22 mouse cellular contexts compared by ENCODE assay signal in genomic region chr10:77895562-77895961, GRCm38 (mm10). TPM values are rescaled to one million over a fixed set of nuclear protein-coding genes. Genes with fewer than 3 reads are reported as not detected.
A peak's percentile ranks its signal among the peaks of the same experiment; 100 is the strongest.
DNase-seq lines count a peak whose midpoint lies in the region; ATAC-seq and TF ChIP-seq lines count a peak whose summit lies in the region.
"Had no signal": no experiment of that assay in that cellular context is flagged by ENCODE, and none has a peak within 500 bp of the region (broad histone marks: within the 10 kb centered on the region; RNA-seq: fewer than 3 reads in every experiment).

No protein-coding gene starts in this region.

- no peaks in the 10 kb centered on the region for H3K4me1 ChIP-seq in forebrain, embryonic 14.5 days (ENCODE audit: control insufficient read depth, insufficient read depth, low read length)
- H3K4me1 ChIP-seq in forebrain, embryonic 11.5 days (replicated peaks; ENCODE audit: control insufficient read depth, insufficient read depth, low read length) = no peaks in the 10 kb centered on the region
- peaks cover 6% of the 10 kb centered on the region; the same call in 1 of the 2 replicates for H3K4me1 ChIP-seq in kidney, adult 2 months (ENCODE audit: control insufficient read depth, insufficient read depth, low read length)
- H3K4me1 ChIP-seq: heart, embryonic 13.5 days; limb, embryonic 13.5 days; liver, embryonic 15.5 days; megakaryocyte, embryonic 14.5 days had no signal

- no peak overlapping the region for H3K9ac ChIP-seq in forebrain, embryonic 14.5 days (ENCODE audit: low read length)
- no peak overlapping the region for H3K9ac ChIP-seq in forebrain, embryonic 11.5 days (ENCODE audit: low read length)
- H3K9ac ChIP-seq: forebrain, embryonic 15.5 days; heart, embryonic 13.5 days; limb, embryonic 13.5 days; liver, embryonic 15.5 days had no signal

- H3K36me3 ChIP-seq in forebrain, embryonic 14.5 days (ENCODE audit: control insufficient read depth, insufficient read depth, low read length) = no peaks in the 10 kb centered on the region
- H3K36me3 ChIP-seq in forebrain, embryonic 11.5 days (ENCODE audit: control insufficient read depth, insufficient read depth, low read length) = no peaks in the 10 kb centered on the region
- H3K36me3 ChIP-seq in kidney, adult 2 months (ENCODE audit: control insufficient read depth, insufficient read depth, low read length) = no peaks in the 10 kb centered on the region
- H3K36me3 ChIP-seq: forebrain, embryonic 15.5 days; heart, embryonic 13.5 days; limb, embryonic 13.5 days; liver, embryonic 15.5 days had no signal

- H3K4me2 ChIP-seq in forebrain, embryonic 14.5 days (ENCODE audit: low read length) = no peak overlapping the region
- no peak overlapping the region for H3K4me2 ChIP-seq in forebrain, embryonic 11.5 days (ENCODE audit: low read depth, low read length, severe bottlenecking)
- H3K4me2 ChIP-seq: forebrain, embryonic 15.5 days; heart, embryonic 13.5 days; limb, embryonic 13.5 days; liver, embryonic 15.5 days had no signal

- H3K27ac ChIP-seq in forebrain, embryonic 14.5 days (ENCODE audit: low read depth, low read length) = no peak overlapping the region
- H3K27ac ChIP-seq in forebrain, embryonic 11.5 days (ENCODE audit: low read depth, low read length) = no peak overlapping the region
- no peak overlapping the region for H3K27ac ChIP-seq in kidney, adult 2 months (ENCODE audit: insufficient read depth, low read depth, low read length)
- H3K27ac ChIP-seq: forebrain, embryonic 15.5 days; heart, embryonic 13.5 days; left cerebral cortex, adult 2 months; limb, embryonic 13.5 days; liver, embryonic 15.5 days had no signal

- no peak for TF ChIP-seq CTCF in kidney, adult 2 months (conservative IDR thresholded peaks at IDR 0.05; ENCODE audit: insufficient read depth, insufficient read length, low read depth, low read length)

- intact Hi-C loops in heart, postnatal 10 days (cut with DNase I) = no loop called here

- WGBS in forebrain, embryonic 14.5 days = 77% methylated on average over 5 of the region's 5 CpGs
- 66% methylated on average over 5 of the region's 5 CpGs for WGBS in forebrain, embryonic 11.5 days
- WGBS in kidney, adult 2 months = 53% methylated on average over 5 of the region's 5 CpGs

- no peak overlapping the region for H3K4me3 ChIP-seq in forebrain, embryonic 14.5 days (ENCODE audit: low read depth, low read length)
- no peak overlapping the region for H3K4me3 ChIP-seq in forebrain, embryonic 11.5 days (ENCODE audit: low read depth, low read length)
- no peak overlapping the region for H3K4me3 ChIP-seq in kidney, adult 2 months (ENCODE audit: insufficient read depth, low read depth, low read length)
- H3K4me3 ChIP-seq: forebrain, embryonic 15.5 days; heart, embryonic 13.5 days; left cerebral cortex, adult 2 months; limb, embryonic 13.5 days; liver, embryonic 15.5 days; megakaryocyte, embryonic 14.5 days had no signal

- no peaks in the 10 kb centered on the region for H3K27me3 ChIP-seq in forebrain, embryonic 14.5 days (replicated peaks; ENCODE audit: control insufficient read depth, insufficient read depth, low read length)
- H3K27me3 ChIP-seq in forebrain, embryonic 11.5 days (ENCODE audit: control insufficient read depth, insufficient read depth, low read length) = no peaks in the 10 kb centered on the region
- H3K27me3 ChIP-seq in kidney, adult 2 months (replicated peaks; ENCODE audit: control insufficient read depth, insufficient read depth, low read length) = no peaks in the 10 kb centered on the region
- H3K27me3 ChIP-seq: forebrain, embryonic 15.5 days; liver, embryonic 15.5 days had no signal

- no peaks in the 10 kb centered on the region for H3K9me3 ChIP-seq in forebrain, embryonic 14.5 days (replicated peaks; ENCODE audit: control insufficient read depth, low read length)
- no peaks in the 10 kb centered on the region for H3K9me3 ChIP-seq in forebrain, embryonic 11.5 days (ENCODE audit: control insufficient read depth, low read length)
- H3K9me3 ChIP-seq: forebrain, embryonic 15.5 days; heart, embryonic 13.5 days; limb, embryonic 13.5 days; liver, embryonic 15.5 days had no signal

- no peak for ATAC-seq in forebrain, embryonic 14.5 days
- no peak for ATAC-seq in forebrain, embryonic 11.5 days (replicated peaks; ENCODE audit: low FRiP score)
- ATAC-seq: forebrain, embryonic 15.5 days; hindbrain, embryonic 16.5 days had no signal

- DNase-seq in forebrain, embryonic 14.5 days (ENCODE audit: low spot score) = peak; percentile 14
- no peak for DNase-seq in forebrain, embryonic 11.5 days (ENCODE audit: low spot score)
- DNase-seq in kidney, adult 2 months = peak; percentile 16
- no peak for DNase-seq in kidney, postnatal 14 days
- peak; percentile 20 to 39 for DNase-seq in heart, postnatal 10 days
- peak; percentile 33 for DNase-seq in retina, postnatal 1 day
- DNase-seq in frontal cortex, postnatal 25 days (ENCODE audit: low spot score in 2 of 2) = no peak
- DNase-seq: adrenal gland, postnatal 36 days; cerebellum, postnatal 36 days; gastrocnemius, postnatal 10 days; lung, postnatal 10 days had no signal

- TF ChIP-seq POLR2A in kidney, adult 2 months (IDR thresholded peaks at IDR 0.05; ENCODE audit: low read depth, low read length) = no peak

RNA-seq across cellular contexts. Expression of gene Lrrc3, which starts 6.8 kb away (rescaled TPM):
- 6.4 and 8.4 TPM in 2 replicates for polyA plus RNA-seq in forebrain, embryonic 14.5 days (2014; fragmentation: Nextera tagmentation; extraction: Ambion mirVana)
- 3.5 and 3.9 TPM in 2 replicates for polyA plus RNA-seq in forebrain, embryonic 11.5 days (2014; fragmentation: Nextera tagmentation; extraction: Ambion mirVana)
- 8.4 and 8.6 TPM in 2 replicates for polyA plus RNA-seq in kidney, adult 2 months (2012; rRNA removed)
- 1 to 10 TPM; 1.3 to 1.9 TPM for total RNA-seq in heart, postnatal 10 days (2021)

RNA-seq across cellular contexts. Expression of gene Gm3285, which starts 33.8 kb away (rescaled TPM):
- not detected in 2 replicates for polyA plus RNA-seq in forebrain, embryonic 14.5 days (2014; fragmentation: Nextera tagmentation; extraction: Ambion mirVana)
- not detected in 2 replicates for polyA plus RNA-seq in forebrain, embryonic 11.5 days (2014; fragmentation: Nextera tagmentation; extraction: Ambion mirVana)
- not detected in 2 replicates for polyA plus RNA-seq in kidney, adult 2 months (2012; rRNA removed)
- not detected for total RNA-seq in heart, postnatal 10 days (2021)
- total RNA-seq: adrenal gland, postnatal 36 days; ES-E14; gastrocnemius, postnatal 10 days; layer of hippocampus, adult 8-10 months; left cerebral cortex, adult 2 months had no signal
- polyA plus RNA-seq: forebrain, embryonic 15.5 days; heart, embryonic 13.5 days; hindbrain, embryonic 16.5 days; kidney, embryonic 16.5 days; limb, embryonic 13.5 days; liver, embryonic 15.5 days; thymus, postnatal 0 days had no signal

RNA-seq across cellular contexts. Expression of gene Gm10318, which starts 42.9 kb away (rescaled TPM):
- polyA plus RNA-seq in forebrain, embryonic 14.5 days (2014; fragmentation: Nextera tagmentation; extraction: Ambion mirVana) = not detected in 2 replicates
- polyA plus RNA-seq in forebrain, embryonic 11.5 days (2014; fragmentation: Nextera tagmentation; extraction: Ambion mirVana) = not detected in 2 replicates
- not detected in 2 replicates for polyA plus RNA-seq in kidney, adult 2 months (2012; rRNA removed)
- total RNA-seq in heart, postnatal 10 days (2021) = not detected
- total RNA-seq: adrenal gland, postnatal 36 days; ES-E14; gastrocnemius, postnatal 10 days; layer of hippocampus, adult 8-10 months; left cerebral cortex, adult 2 months had no signal
- polyA plus RNA-seq: forebrain, embryonic 15.5 days; heart, embryonic 13.5 days; hindbrain, embryonic 16.5 days; kidney, embryonic 16.5 days; limb, embryonic 13.5 days; liver, embryonic 15.5 days; thymus, postnatal 0 days had no signal

RNA-seq across cellular contexts. Expression of gene Gm36176, which starts 49.0 kb away (rescaled TPM):
- polyA plus RNA-seq in forebrain, embryonic 14.5 days (2014; fragmentation: Nextera tagmentation; extraction: Ambion mirVana) = not detected in 2 replicates
- not detected in 2 replicates for polyA plus RNA-seq in forebrain, embryonic 11.5 days (2014; fragmentation: Nextera tagmentation; extraction: Ambion mirVana)
- polyA plus RNA-seq in kidney, adult 2 months (2012; rRNA removed) = not detected in 2 replicates
- not detected for total RNA-seq in heart, postnatal 10 days (2021)
- total RNA-seq: adrenal gland, postnatal 36 days; ES-E14; gastrocnemius, postnatal 10 days; layer of hippocampus, adult 8-10 months; left cerebral cortex, adult 2 months had no signal
- polyA plus RNA-seq: forebrain, embryonic 15.5 days; heart, embryonic 13.5 days; hindbrain, embryonic 16.5 days; kidney, embryonic 16.5 days; limb, embryonic 13.5 days; liver, embryonic 15.5 days; thymus, postnatal 0 days had no signal

RNA-seq across cellular contexts. Expression of gene Krtap10-10, which starts 59.8 kb away (rescaled TPM):
- polyA plus RNA-seq in forebrain, embryonic 14.5 days (2014; fragmentation: Nextera tagmentation; extraction: Ambion mirVana) = not detected in 2 replicates
- polyA plus RNA-seq in forebrain, embryonic 11.5 days (2014; fragmentation: Nextera tagmentation; extraction: Ambion mirVana) = not detected in 2 replicates
- polyA plus RNA-seq in kidney, adult 2 months (2012; rRNA removed) = not detected in 2 replicates
- total RNA-seq in heart, postnatal 10 days (2021) = not detected
- total RNA-seq: adrenal gland, postnatal 36 days; ES-E14; gastrocnemius, postnatal 10 days; layer of hippocampus, adult 8-10 months; left cerebral cortex, adult 2 months had no signal
- polyA plus RNA-seq: forebrain, embryonic 15.5 days; heart, embryonic 13.5 days; hindbrain, embryonic 16.5 days; kidney, embryonic 16.5 days; limb, embryonic 13.5 days; liver, embryonic 15.5 days; thymus, postnatal 0 days had no signal

Comparison
In these comparisons a context has a peak if more than half of its experiments do, and no peak if none do; other contexts are left out.
1. DNase-seq: peak in forebrain, embryonic 14.5 days (single experiment), kidney, adult 2 months (single experiment), heart, postnatal 10 days (2 of 2) and retina, postnatal 1 day (single experiment); none in forebrain, embryonic 11.5 days (single experiment), kidney, postnatal 14 days (single experiment) and frontal cortex, postnatal 25 days (0 of 2).